Mouse (Mus musculus) mature B cell (primary cell): ENCODE results near the gene Socs3.

Source experiments
- in situ Hi-C: fragments of 300-500 bp; cut with MboI; formaldehyde crosslinking; loops from 2 replicates; pipeline ENCODE4 v1.14.3; 2019

Gene Socs3

GRCm38 (mm10) chr11:117995255-117995654 is 25.4 kb upstream of the Socs3 start:
- in situ Hi-C loops, result no loop called here

GRCm38 (mm10) chr11:117994250-117995057 is 24.6 kb upstream of the Socs3 start:
- in situ Hi-C loops, result no loop called here

GRCm38 (mm10) chr11:117993190-117994175 is 23.6 kb upstream of the Socs3 start:
- in situ Hi-C loops, result no loop called here

GRCm38 (mm10) chr11:117991502-117992470 is 21.9 kb upstream of the Socs3 start:
- in situ Hi-C loops, result no loop called here

- in situ Hi-C loops, result no loop called here
Observed at GRCm38 (mm10) chr11:117989926-117990325, 20.1 kb upstream of the Socs3 start.

- in situ Hi-C loops, result no loop called here
Observed at GRCm38 (mm10) chr11:117989241-117989640, 19.4 kb upstream of the Socs3 start.

- in situ Hi-C loops, result no loop called here
Observed at GRCm38 (mm10) chr11:117987968-117988367, 18.1 kb upstream of the Socs3 start.

- in situ Hi-C loops, result no loop called here
Observed at GRCm38 (mm10) chr11:117987032-117987451, 17.2 kb upstream of the Socs3 start.

GRCm38 (mm10) chr11:117986126-117987031 is 16.5 kb upstream of the Socs3 start, which contains the start of gene Pgs1:
Gene Pgs1 (plus strand): TSS chr11:117986292.
- in situ Hi-C loops, result no loop called here

GRCm38 (mm10) chr11:117983770-117984169 is 13.9 kb upstream of the Socs3 start:
- in situ Hi-C loops, result no loop called here

GRCm38 (mm10) chr11:117982426-117982825 is 12.6 kb upstream of the Socs3 start:
- in situ Hi-C loops, result no loop called here

GRCm38 (mm10) chr11:117979388-117979787 is 9.5 kb upstream of the Socs3 start:
- in situ Hi-C loops, result no loop called here

- in situ Hi-C loops, result no loop called here
Observed at GRCm38 (mm10) chr11:117977694-117978360, 8.0 kb upstream of the Socs3 start.

GRCm38 (mm10) chr11:117976081-117976582 is 6.3 kb upstream of the Socs3 start:
- in situ Hi-C loops, result no loop called here

- in situ Hi-C loops, result no loop called here
Observed at GRCm38 (mm10) chr11:117975211-117975967, 5.5 kb upstream of the Socs3 start.

- in situ Hi-C loops, result no loop called here
Observed at GRCm38 (mm10) chr11:117974327-117975125, 4.7 kb upstream of the Socs3 start.

GRCm38 (mm10) chr11:117973569-117973968 is 3.7 kb upstream of the Socs3 start:
- in situ Hi-C loops, result no loop called here
